Mouse (Mus musculus) CH12.LX (cell line): ENCODE measurements around the gene Hist1h2bc. TPM values are rescaled to one million over a fixed set of nuclear protein-coding genes. Genes with fewer than 3 reads are reported as not detected.

Source experiments
- DNase-seq: peaks from one replicate; pipeline ENCODE4 v3.0.0-alpha.2; 2013; ENCODE audit errors: extremely low read depth
- H3K27ac ChIP-seq: 2 replicates; pipeline ENCODE4 v1.5.1; 2012; ENCODE audit warnings: low read depth, mild to moderate bottlenecking, control low read depth, moderate library complexity; ENCODE audit not compliant: insufficient read depth
- H3K27me3 ChIP-seq: replicated peaks from 2 replicates; pipeline ENCODE3; 2012; ENCODE audit warnings: inconsistent platforms
- H3K36me3 ChIP-seq, 2 experiments: replicated peaks in 1 of 2; 2 replicates each; pipeline versions ENCODE3 to v1.6.1; 2012; ENCODE audit warnings: inconsistent platforms in 1 of 2, low read length in 1 of 2, mild to moderate bottlenecking in 1 of 2, mixed read lengths in 1 of 2, moderate library complexity in 1 of 2; ENCODE audit not compliant: control insufficient read depth in 1 of 2, insufficient read depth in 1 of 2
- H3K4me1 ChIP-seq, 2 experiments: 2 replicates each; pipeline ENCODE4 v1.6.1; 2012; ENCODE audit warnings: inconsistent platforms in 1 of 2, moderate library complexity in 1 of 2; ENCODE audit not compliant: insufficient read depth in 2 of 2, control insufficient read depth in 1 of 2
- H3K4me2 ChIP-seq: 2 replicates; pipeline ENCODE4 v1.6.1; 2012; ENCODE audit warnings: low read depth, mild to moderate bottlenecking, control low read depth; ENCODE audit not compliant: poor library complexity, insufficient read depth, severe bottlenecking
- H3K4me3 ChIP-seq, 3 experiments: fragments of 150-350 bp in 1 of 3; sonication (generic) in 1 of 3; replicated peaks in 1 of 3; 2 replicates each; pipeline versions ENCODE3 to v1.5.1; 2011 to 2012; ENCODE audit warnings: low read depth in 2 of 3, low read length in 2 of 3, mild to moderate bottlenecking in 2 of 3, moderate library complexity in 2 of 3, control low read depth in 1 of 3, improper control_type of control experiment in 1 of 3, inconsistent platforms in 1 of 3, mixed read lengths in 1 of 3; ENCODE audit not compliant: poor library complexity in 1 of 3
- H3K79me2 ChIP-seq: replicated peaks from 2 replicates; pipeline ENCODE4 v1.6.1; 2012; ENCODE audit warnings: mild to moderate bottlenecking, moderate library complexity; ENCODE audit not compliant: control insufficient read depth, poor library complexity, insufficient read depth, severe bottlenecking; ENCODE audit errors: extremely low read depth
- H3K9ac ChIP-seq: 2 replicates; pipeline ENCODE4 v1.6.1; 2012; ENCODE audit warnings: low read depth, mild to moderate bottlenecking, control low read depth, moderate library complexity; ENCODE audit not compliant: insufficient read depth
- H3K9me3 ChIP-seq: replicated peaks from 2 replicates; pipeline ENCODE3; 2012; ENCODE audit warnings: low read length, inconsistent platforms, mixed read lengths
- CHD1 ChIP-seq: IDR thresholded peaks from 2 replicates; pipeline ENCODE4 v1.6.1; 2012; ENCODE audit warnings: low read depth, low read length, improper control_type of control experiment, inconsistent platforms
- CHD2 ChIP-seq: IDR thresholded peaks from 2 replicates; pipeline ENCODE4 v1.6.1; 2011; ENCODE audit warnings: low read length, improper control_type of control experiment
- CTCF ChIP-seq, 2 experiments: IDR thresholded peaks in 1 of 2; conservative IDR thresholded peaks in 1 of 2; 2 replicates each; pipeline ENCODE4 v1.5.1; 2011 to 2012; ENCODE audit warnings: low read depth in 2 of 2, low read length in 2 of 2, improper control_type of control experiment in 1 of 2, inconsistent platforms in 1 of 2, mild to moderate bottlenecking in 1 of 2, moderate library complexity in 1 of 2
- E2F4 ChIP-seq: IDR thresholded peaks from 2 replicates; pipeline ENCODE4 v1.6.1; 2011; ENCODE audit warnings: low read depth, low read length, improper control_type of control experiment; ENCODE audit not compliant: insufficient replicate concordance
- ELF1 ChIP-seq: IDR thresholded peaks from 2 replicates; pipeline ENCODE4 v1.6.1; 2014; ENCODE audit warnings: low read depth, mild to moderate bottlenecking, inconsistent platforms, low read length, improper control_type of control experiment
- ETS1 ChIP-seq: conservative IDR thresholded peaks from 2 replicates; pipeline ENCODE4 v1.6.1; 2012; ENCODE audit warnings: low read depth, mild to moderate bottlenecking, inconsistent platforms, low read length, improper control_type of control experiment, moderate library complexity
- IRF4 ChIP-seq: IDR thresholded peaks from 2 replicates; pipeline ENCODE4 v1.6.1; 2014; ENCODE audit warnings: low read depth, mild to moderate bottlenecking, inconsistent platforms, low read length, improper control_type of control experiment
- MAFK ChIP-seq: IDR thresholded peaks from 2 replicates; pipeline ENCODE4 v1.6.1; 2011; ENCODE audit warnings: low read length, improper control_type of control experiment; ENCODE audit not compliant: insufficient replicate concordance
- MXI1 ChIP-seq: IDR thresholded peaks from 2 replicates; pipeline ENCODE4 v1.6.1; 2011; ENCODE audit warnings: mild to moderate bottlenecking, low read depth, low read length, improper control_type of control experiment
- MYC ChIP-seq: IDR thresholded peaks from 2 replicates; pipeline ENCODE4 v1.6.1; 2011; ENCODE audit warnings: low read depth, mild to moderate bottlenecking, improper control_type of control experiment, low read length
- NELFE ChIP-seq: IDR thresholded peaks from 2 replicates; pipeline ENCODE4 v1.6.1; 2011; ENCODE audit warnings: low read depth, low read length, improper control_type of control experiment
- PAX5 ChIP-seq: IDR thresholded peaks from 2 replicates; pipeline ENCODE4 v1.6.1; 2012; ENCODE audit warnings: low read length, inconsistent platforms, mixed read lengths
- POLR2A ChIP-seq: IDR thresholded peaks from 2 replicates; pipeline ENCODE4 v1.6.1; 2011; ENCODE audit warnings: low read depth, mild to moderate bottlenecking, improper control_type of control experiment, low read length
- POLR2AphosphoS2 ChIP-seq: IDR thresholded peaks from 2 replicates; pipeline ENCODE4 v1.6.1; 2011; ENCODE audit warnings: low read depth, low read length, improper control_type of control experiment
- RAD21 ChIP-seq: IDR thresholded peaks from 2 replicates; pipeline ENCODE4 v1.6.1; 2011; ENCODE audit warnings: low read depth, mild to moderate bottlenecking, low read length, improper control_type of control experiment, moderate library complexity
- RCOR1 ChIP-seq: conservative IDR thresholded peaks from 2 replicates; pipeline ENCODE4 v1.6.1; 2012; ENCODE audit warnings: low read depth, mild to moderate bottlenecking, inconsistent platforms, low read length, improper control_type of control experiment
- SIN3A ChIP-seq: IDR thresholded peaks from 2 replicates; pipeline ENCODE4 v1.6.1; 2012; ENCODE audit warnings: low read length, improper control_type of control experiment, inconsistent platforms
- SMC3 ChIP-seq: IDR thresholded peaks from 2 replicates; pipeline ENCODE4 v1.6.1; 2011; ENCODE audit warnings: low read depth, low read length, improper control_type of control experiment
- TCF12 ChIP-seq: IDR thresholded peaks from 2 replicates; pipeline ENCODE4 v1.6.1; 2014; ENCODE audit warnings: low read depth, mild to moderate bottlenecking, inconsistent platforms, low read length, improper control_type of control experiment
- UBTF ChIP-seq: IDR thresholded peaks from 2 replicates; pipeline ENCODE4 v1.6.1; 2012; ENCODE audit warnings: low read depth, mild to moderate bottlenecking, inconsistent platforms, low read length, improper control_type of control experiment, moderate library complexity
- ZNF384 ChIP-seq: IDR thresholded peaks from 2 replicates; pipeline ENCODE4 v1.6.1; 2012; ENCODE audit warnings: low read depth, low read length, improper control_type of control experiment, inconsistent platforms
- dilution Hi-C: fragments of 300-500 bp; cut with MboI; formaldehyde crosslinking; loops from 2 replicates; pipeline ENCODE4 v1.14.3; 2020; ENCODE audit warnings: low sequenced_read_pairs; ENCODE audit not compliant: extremely low pct_unique_long_range_greater_than_20kb, extremely low pct_ligation_motif_present
- in situ Hi-C: fragments of 300-500 bp; cut with MboI; formaldehyde crosslinking; loops from 3 replicates; pipeline ENCODE4 v1.14.3; 2019; ENCODE audit warnings: low sequenced_read_pairs, low pct_ligation_motif_present, low pct_unique_long_range_greater_than_20kb, mixed read lengths
- polyA plus RNA-seq: library from polyadenylated mRNA; unstranded; fragments of >175 nt; gene quantifications from 2 replicates; pipeline ENCODE4 v1.2.1, GENCODE M21; 2012; ENCODE audit warnings: low read depth; ENCODE audit not compliant: insufficient read length
- total RNA-seq, 2 experiments: library from RNA; depleted of rRNA; stranded (reverse); fragments of 300-350 nt in 1 of 2; fragments of >200 nt in 1 of 2; gene quantifications; 2 replicates each; pipeline ENCODE4 v1.2.3; 2012 to 2014

Gene Hist1h2bc
- total and polyA plus RNA-seq, 3 experiments = 2.2 to 436 (median 17.4) TPM

DNA sequence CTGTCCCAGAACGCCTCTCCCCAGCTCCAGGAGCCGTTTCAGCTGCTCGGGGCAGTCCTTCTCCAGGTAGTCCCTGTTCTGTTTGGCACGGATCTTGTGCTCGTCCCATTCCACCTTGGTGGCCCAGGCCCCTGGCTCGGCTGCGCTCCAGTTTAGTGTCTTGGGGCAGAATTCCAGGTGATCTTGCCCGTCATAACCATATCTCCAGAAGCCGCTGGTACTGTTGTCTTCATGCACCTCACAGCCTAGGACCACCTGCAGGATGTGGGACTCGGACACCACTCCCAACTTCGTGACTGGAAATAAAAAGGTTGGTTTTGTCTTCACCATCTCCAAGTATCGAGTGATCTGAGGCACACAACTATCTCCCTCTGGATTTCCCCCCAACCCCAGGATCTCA lies 22.8 kb downstream of the Hist1h2bc start:
- no peak for DNase-seq
- H3K79me2 ChIP-seq = no peaks in the 10 kb centered on the region
- no peaks in the 10 kb centered on the region for H3K9me3 ChIP-seq
- H3K4me2 ChIP-seq = no peak overlapping the region
- H3K4me1 ChIP-seq = peaks cover 12 to 67% of the 10 kb centered on the region in 2 experiments
- no peak overlapping the region for H3K4me3 ChIP-seq
- no peaks in the 10 kb centered on the region for H3K27me3 ChIP-seq
- H3K9ac ChIP-seq = no peak overlapping the region
- no peaks in the 10 kb centered on the region for H3K36me3 ChIP-seq
- dilution Hi-C loops = no loop called here
- TF ChIP-seq MYC (no peak), RCOR1 (no peak), SIN3A (no peak), CTCF (conservative IDR thresholded peaks at IDR 0.05 in 1 of 2, IDR thresholded peaks at IDR 0.05 in 1 of 2; ENCODE audit: low read depth in 2 of 2, low read length in 2 of 2) (no peak), RAD21 (no peak), MXI1 (no peak), ELF1 (no peak), E2F4 (no peak), IRF4 (no peak), POLR2AphosphoS2 (no peak), ETS1 (no peak), TCF12 (no peak), POLR2A (no peak), SMC3 (no peak), ZNF384 (no peak), MAFK (no peak), NELFE (no peak), CHD1 (no peak)
- in situ Hi-C loops = no loop called here
- H3K27ac ChIP-seq = no peak overlapping the region

DNA sequence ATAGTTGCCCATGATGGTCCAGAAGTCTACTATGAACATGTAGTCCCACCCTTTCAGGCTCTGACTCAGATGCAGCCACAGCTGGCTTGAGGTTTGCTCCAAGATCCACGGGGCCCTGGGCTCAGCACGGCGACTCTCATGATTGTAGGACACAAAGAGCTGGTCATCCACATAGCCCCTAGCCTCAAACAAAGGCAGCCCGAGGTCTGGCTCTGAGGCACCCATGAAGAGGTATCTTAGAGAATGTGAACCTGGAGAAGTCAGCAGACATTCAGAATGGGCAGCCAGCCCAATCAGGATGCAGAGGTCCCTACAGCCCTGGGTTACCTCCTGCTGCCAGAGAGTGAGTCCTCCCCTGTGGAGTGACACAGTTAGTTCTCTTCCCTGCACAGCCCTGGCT lies 24.0 kb downstream of the Hist1h2bc start:
- in situ Hi-C loops = no loop called here
- Histone ChIP-seq H3K27ac (no peak overlapping the region), H3K27me3 (no peaks in the 10 kb centered on the region), H3K9me3 (no peaks in the 10 kb centered on the region), H3K9ac (no peak overlapping the region), H3K79me2 (no peaks in the 10 kb centered on the region), H3K36me3 (no peaks in the 10 kb centered on the region), H3K4me1 (peaks cover 15 to 61% of the 10 kb centered on the region in 2 experiments), H3K4me2 (no peak overlapping the region), H3K4me3 (no peak overlapping the region)
- TF ChIP-seq SIN3A (no peak), E2F4 (no peak), UBTF (no peak), CHD2 (no peak), SMC3 (no peak), ETS1 (no peak), PAX5 (no peak)
- dilution Hi-C loops = no loop called here
- DNase-seq = no peak
